Mouse (Mus musculus) lung, adult 18-20 months (tissue): Measurements from ENCODE around the gene Gpn3.

Experiments
- DNase-seq, 2 experiments: peaks; one replicate each; pipeline ENCODE4 v3.0.0; 2022; ENCODE audit warnings: mixed read lengths in 2 of 2

The Gpn3 gene

DNA sequence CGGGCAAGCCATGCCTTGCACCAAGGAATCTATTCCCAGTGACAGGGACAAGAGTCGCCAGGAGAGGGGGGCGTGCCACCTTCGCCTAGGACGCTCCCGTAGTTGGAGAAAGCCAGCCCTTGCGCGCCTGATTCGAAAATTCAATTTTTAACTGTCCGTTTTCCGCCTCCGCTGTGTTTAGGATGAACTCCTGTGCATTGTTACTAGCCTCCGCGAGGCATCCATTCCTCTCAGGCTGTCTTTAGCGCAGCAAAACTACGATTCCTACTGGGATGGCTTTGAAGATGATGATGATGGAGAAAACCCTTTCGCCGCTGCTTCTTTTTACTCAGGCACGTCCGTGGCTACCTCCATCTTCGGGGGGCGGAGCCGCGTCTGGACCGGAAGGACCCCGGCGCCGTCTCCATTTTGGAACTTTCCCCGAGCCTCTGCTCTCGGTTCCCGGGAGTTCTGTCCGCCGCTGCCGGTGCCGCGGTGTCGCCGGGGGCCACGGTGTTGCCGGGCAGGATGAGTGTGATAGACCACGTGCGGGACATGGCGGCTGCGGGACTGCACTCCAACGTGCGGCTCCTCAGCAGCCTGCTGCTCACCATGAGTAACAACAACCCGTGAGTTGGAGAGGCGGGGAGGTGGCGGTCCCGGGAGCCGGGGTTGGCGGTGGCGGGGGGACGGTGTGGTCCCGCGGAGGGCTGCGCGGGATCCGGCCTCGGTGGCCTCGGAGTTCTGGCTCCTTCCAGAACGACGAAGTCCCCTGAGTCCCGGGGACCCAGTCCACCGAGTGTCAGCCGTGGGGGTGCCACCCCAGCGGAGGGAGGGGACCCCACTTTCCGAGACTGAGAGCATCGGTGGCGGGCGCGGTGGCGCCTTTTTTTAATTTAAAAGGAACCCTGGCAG lies 50.6 kb downstream of the Gpn3 start:
- DNase-seq: peak; percentile 87 to 88

DNA sequence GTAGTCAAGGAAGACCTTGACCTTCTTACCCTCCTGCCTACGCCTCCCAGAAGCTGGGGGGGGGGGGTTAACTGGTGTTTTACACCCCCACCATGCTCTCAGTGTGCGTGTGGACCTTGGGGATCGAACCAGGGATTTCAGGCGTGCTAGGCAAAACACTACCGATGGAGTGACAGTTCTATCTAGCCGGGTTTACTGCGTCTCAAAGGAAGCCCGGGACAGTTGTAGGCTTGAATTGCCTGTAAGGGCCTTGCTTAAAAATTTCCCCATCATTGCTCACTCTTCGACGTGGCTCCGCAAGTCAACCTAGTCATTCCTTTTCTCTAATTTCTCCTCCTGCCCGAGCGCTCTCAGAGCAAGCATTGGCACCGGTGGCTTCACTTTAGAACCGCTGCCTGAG lies 51.4 kb downstream of the Gpn3 start:
- no peak for DNase-seq

DNA sequence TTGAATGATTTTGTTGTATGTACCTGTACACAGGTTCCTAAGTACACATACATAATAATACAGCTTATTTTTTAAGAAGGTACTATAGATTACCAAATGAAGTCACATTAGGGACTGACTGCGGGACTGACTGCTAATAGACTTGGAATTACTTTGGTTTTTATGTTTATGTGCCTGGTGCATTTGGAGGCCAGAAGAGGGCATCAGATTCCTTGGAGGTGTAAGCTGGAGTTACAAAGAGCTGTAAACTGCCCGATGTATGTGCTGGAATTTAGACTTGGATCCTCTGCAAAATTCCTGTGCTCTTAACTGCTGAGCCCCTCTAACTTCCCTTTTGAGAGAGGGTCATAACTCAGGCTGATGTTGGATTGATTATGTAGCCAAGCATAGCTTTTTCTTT lies 53.9 kb downstream of the Gpn3 start:
- no peak for DNase-seq

DNA sequence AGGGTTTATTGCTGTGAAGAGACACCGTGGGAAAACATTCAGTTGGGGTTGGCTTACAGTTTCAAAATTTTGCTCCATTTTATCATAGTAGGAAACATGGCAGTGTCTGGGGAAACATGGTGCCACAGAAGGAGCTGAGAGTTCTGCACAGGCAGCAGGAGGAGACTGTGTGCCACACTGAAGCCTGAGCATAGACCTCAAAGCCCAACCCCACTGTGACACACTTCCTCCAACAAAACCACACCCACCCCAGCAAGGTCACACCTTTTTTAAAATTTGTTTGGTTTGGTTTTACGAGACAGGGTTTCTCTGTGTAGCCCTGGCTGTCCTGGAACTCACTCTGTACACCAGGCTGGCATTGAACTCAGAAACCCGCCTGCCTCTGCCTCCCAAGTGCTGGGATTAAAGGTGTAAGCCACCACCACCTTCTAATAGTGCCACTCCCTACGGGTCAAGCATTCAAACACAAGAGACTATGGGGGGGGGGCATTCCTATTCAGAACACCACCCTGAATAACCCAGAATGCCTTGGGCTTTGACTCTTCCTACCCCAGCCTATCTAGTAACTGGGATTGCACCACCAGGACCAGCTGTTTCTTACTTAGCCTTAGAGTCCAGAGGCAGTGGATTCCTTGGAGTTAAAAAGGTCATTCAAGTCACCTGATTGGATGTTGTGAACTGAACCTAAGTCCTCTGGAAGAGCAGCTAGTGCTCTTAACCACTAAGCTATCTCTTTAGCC lies 58.5 kb downstream of the Gpn3 start:
- DNase-seq: no peak

GRCm38 (mm10) chr5:122431221-122431620 lies 59.5 kb downstream of the Gpn3 start:
- no peak for DNase-seq
